Mouse (Mus musculus): ENCODE data around the gene Ccdc167. TPM values are rescaled to one million over a fixed set of nuclear protein-coding genes. Genes with fewer than 3 reads are reported as not detected.

Ccdc167 gene
- polyA plus RNA-seq, 1 experiment from 2014 or later: 13.8 TPM

- WGBS: 76% methylated on average over 8 of the region's 8 CpGs
Observed at GRCm38 (mm10) chr17:29711745-29712431, 5.0 kb downstream of the Ccdc167 start.

GRCm38 (mm10) chr17:29711076-29711744, 5.6 kb downstream of the Ccdc167 start:
- no peaks in the 10 kb centered on the region; the same call in 1 of the 2 replicates for H3K36me3 ChIP-seq (replicated peaks; ENCODE audit: control insufficient read depth, insufficient read depth, low read depth, low read length)
- ATAC-seq (replicated peaks; ENCODE audit: insufficient number of reproducible peaks, low FRiP score, low TSS enrichment, low read depth) (no peak), DNase-seq (ENCODE audit: low spot score) (no peak)
- H3K4me3 ChIP-seq (ENCODE audit: low read depth, low read length): no peak overlapping the region
- H3K27me3 ChIP-seq (ENCODE audit: control insufficient read depth, insufficient read depth, low read length): no peaks in the 10 kb centered on the region
- WGBS: 84% methylated on average over 19 of the region's 19 CpGs
- no peaks in the 10 kb centered on the region for H3K9me3 ChIP-seq (replicated peaks; ENCODE audit: control insufficient read depth, low read length)
- H3K4me1 ChIP-seq (ENCODE audit: control insufficient read depth, insufficient read depth, low read length): no peaks in the 10 kb centered on the region; the same call in 1 of the 2 replicates
- no peak overlapping the region for H3K4me2 ChIP-seq (ENCODE audit: low read depth, low read length)
- no peak overlapping the region for H3K27ac ChIP-seq (replicated peaks; ENCODE audit: low read depth, low read length)
- H3K9ac ChIP-seq (replicated peaks; ENCODE audit: low read length): no peak overlapping the region

More at GRCm38 (mm10) chr17:29711745-29712431, 5.0 kb downstream of the Ccdc167 start:
- Histone ChIP-seq H3K36me3 (replicated peaks; ENCODE audit: control insufficient read depth, insufficient read depth, low read depth, low read length) (no peaks in the 10 kb centered on the region; the same call in 1 of the 2 replicates), H3K4me2 (ENCODE audit: low read depth, low read length) (no peak overlapping the region), H3K27me3 (ENCODE audit: control insufficient read depth, insufficient read depth, low read length) (no peaks in the 10 kb centered on the region), H3K9me3 (replicated peaks; ENCODE audit: control insufficient read depth, low read length) (no peaks in the 10 kb centered on the region), H3K4me1 (ENCODE audit: control insufficient read depth, insufficient read depth, low read length) (no peaks in the 10 kb centered on the region; the same call in 1 of the 2 replicates), H3K4me3 (ENCODE audit: low read depth, low read length) (no peak overlapping the region), H3K9ac (replicated peaks; ENCODE audit: low read length) (no peak overlapping the region), H3K27ac (replicated peaks; ENCODE audit: low read depth, low read length) (no peak overlapping the region)
- ATAC-seq (replicated peaks; ENCODE audit: insufficient number of reproducible peaks, low FRiP score, low TSS enrichment, low read depth): no peak
- DNase-seq (ENCODE audit: low spot score): no peak

DNA sequence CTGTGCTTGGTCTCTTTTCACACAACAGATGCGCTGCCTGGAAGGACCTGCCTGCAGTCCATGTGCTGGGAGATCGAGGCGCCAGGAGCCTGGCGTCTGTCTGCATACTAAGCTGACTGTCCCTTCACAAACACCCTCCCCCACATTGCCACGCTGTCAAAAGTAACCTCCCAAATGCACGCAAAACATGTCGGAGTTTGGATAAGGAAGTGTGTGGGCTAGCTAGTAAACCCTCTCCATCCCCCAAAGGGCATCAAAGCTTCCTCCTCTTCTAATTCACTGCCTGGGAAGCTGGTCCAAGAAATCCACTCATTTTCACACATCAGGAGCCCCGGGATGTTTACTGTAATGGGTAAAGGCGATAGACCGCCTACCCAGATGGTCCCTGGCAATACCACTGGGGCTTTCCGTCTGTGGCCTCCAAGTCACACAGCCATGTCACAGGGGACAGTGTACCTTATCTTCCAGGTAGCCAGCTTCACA, 6.2 kb downstream of the Ccdc167 start:
- Histone ChIP-seq H3K4me3 (ENCODE audit: low read depth, low read length) (no peak overlapping the region), H3K36me3 (replicated peaks; ENCODE audit: control insufficient read depth, insufficient read depth, low read depth, low read length) (no peaks in the 10 kb centered on the region; the same call in 1 of the 2 replicates), H3K9me3 (replicated peaks; ENCODE audit: control insufficient read depth, low read length) (no peaks in the 10 kb centered on the region), H3K9ac (replicated peaks; ENCODE audit: low read length) (no peak overlapping the region), H3K4me1 (ENCODE audit: control insufficient read depth, insufficient read depth, low read length) (no peaks in the 10 kb centered on the region; the same call in 1 of the 2 replicates), H3K27me3 (ENCODE audit: control insufficient read depth, insufficient read depth, low read length) (no peaks in the 10 kb centered on the region), H3K4me2 (ENCODE audit: low read depth, low read length) (no peak overlapping the region), H3K27ac (replicated peaks; ENCODE audit: low read depth, low read length) (no peak overlapping the region)
- ATAC-seq (replicated peaks; ENCODE audit: insufficient number of reproducible peaks, low FRiP score, low TSS enrichment, low read depth) (no peak), DNase-seq (ENCODE audit: low spot score) (no peak)
- WGBS: 77% methylated on average over 11 of the region's 11 CpGs

DNA sequence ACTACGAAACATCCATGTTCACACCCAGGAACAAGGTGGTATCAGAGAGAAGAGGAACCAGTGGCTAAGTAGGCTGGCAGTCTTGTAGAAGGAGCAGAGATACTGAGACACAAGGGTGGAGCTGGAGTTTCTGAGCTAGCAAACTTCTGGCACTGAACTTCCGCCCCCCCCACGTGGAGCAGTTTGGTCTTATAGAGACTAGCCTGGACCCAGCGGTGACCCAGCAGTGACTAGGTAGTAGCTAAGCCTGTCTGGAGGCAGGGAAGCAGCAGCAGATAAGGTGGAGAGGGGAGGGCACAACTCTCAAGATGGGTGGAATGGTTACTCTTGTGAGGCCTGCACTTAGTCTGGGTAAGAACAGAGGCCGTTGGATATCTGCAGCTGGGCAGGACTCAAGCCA, 8.1 kb downstream of the Ccdc167 start:
- WGBS: 79% methylated on average over 5 of the region's 5 CpGs
- H3K4me1 ChIP-seq (ENCODE audit: control insufficient read depth, insufficient read depth, low read length): no peaks in the 10 kb centered on the region; the same call in 1 of the 2 replicates
- no peak for ATAC-seq (replicated peaks; ENCODE audit: insufficient number of reproducible peaks, low FRiP score, low TSS enrichment, low read depth)

DNA sequence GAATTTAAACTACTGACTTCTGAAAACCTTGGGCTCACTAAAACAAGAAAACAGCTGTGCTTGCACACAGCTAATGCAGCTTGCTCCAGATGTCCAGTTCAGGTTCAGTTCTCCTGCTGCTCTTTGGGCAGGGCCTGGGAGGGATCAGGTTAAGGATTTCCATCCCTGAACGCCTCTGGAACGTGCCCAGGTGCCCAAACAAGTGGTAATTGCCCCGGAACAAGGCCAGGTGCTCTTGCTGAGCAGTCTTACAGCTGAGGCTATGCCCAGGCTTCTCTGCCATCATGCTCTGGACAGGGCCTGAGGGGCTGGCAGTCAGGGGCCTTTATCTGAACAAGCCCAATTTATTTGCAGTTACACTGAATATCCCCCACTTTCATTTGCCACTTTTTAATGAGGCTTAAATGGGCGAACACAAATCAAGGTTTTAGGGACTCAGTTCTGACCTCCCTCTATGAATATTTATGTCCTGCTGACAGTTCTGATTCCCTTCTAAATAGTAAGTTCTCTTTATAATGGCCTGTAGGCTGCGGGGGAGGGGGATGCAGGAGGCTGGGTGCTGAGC, 9.8 kb downstream of the Ccdc167 start:
- no peaks in the 10 kb centered on the region for H3K27me3 ChIP-seq (ENCODE audit: control insufficient read depth, insufficient read depth, low read length)
- H3K36me3 ChIP-seq (replicated peaks; ENCODE audit: control insufficient read depth, insufficient read depth, low read depth, low read length): no peaks in the 10 kb centered on the region; the same call in none of the 2 replicates
- H3K4me2 ChIP-seq (ENCODE audit: low read depth, low read length): no peak overlapping the region
- no peak overlapping the region for H3K27ac ChIP-seq (replicated peaks; ENCODE audit: low read depth, low read length)
- no peaks in the 10 kb centered on the region; the same call in 1 of the 2 replicates for H3K4me1 ChIP-seq (ENCODE audit: control insufficient read depth, insufficient read depth, low read length)
- H3K9me3 ChIP-seq (replicated peaks; ENCODE audit: control insufficient read depth, low read length): no peaks in the 10 kb centered on the region
- no peak overlapping the region for H3K4me3 ChIP-seq (ENCODE audit: low read depth, low read length)
- DNase-seq (ENCODE audit: low spot score) (no peak), ATAC-seq (replicated peaks; ENCODE audit: insufficient number of reproducible peaks, low FRiP score, low TSS enrichment, low read depth) (no peak)
- H3K9ac ChIP-seq (replicated peaks; ENCODE audit: low read length): no peak overlapping the region
- 62% methylated on average over 5 of the region's 5 CpGs for WGBS

More for the DNA sequence above, 8.1 kb downstream of the Ccdc167 start:
- Histone ChIP-seq H3K27ac (replicated peaks; ENCODE audit: low read depth, low read length) (no peak overlapping the region), H3K9me3 (replicated peaks; ENCODE audit: control insufficient read depth, low read length) (no peaks in the 10 kb centered on the region), H3K4me2 (ENCODE audit: low read depth, low read length) (no peak overlapping the region), H3K9ac (replicated peaks; ENCODE audit: low read length) (no peak overlapping the region), H3K36me3 (replicated peaks; ENCODE audit: control insufficient read depth, insufficient read depth, low read depth, low read length) (no peaks in the 10 kb centered on the region; the same call in 1 of the 2 replicates), H3K27me3 (ENCODE audit: control insufficient read depth, insufficient read depth, low read length) (no peaks in the 10 kb centered on the region), H3K4me3 (ENCODE audit: low read depth, low read length) (no peak overlapping the region)
- no peak for DNase-seq (ENCODE audit: low spot score)

DNA sequence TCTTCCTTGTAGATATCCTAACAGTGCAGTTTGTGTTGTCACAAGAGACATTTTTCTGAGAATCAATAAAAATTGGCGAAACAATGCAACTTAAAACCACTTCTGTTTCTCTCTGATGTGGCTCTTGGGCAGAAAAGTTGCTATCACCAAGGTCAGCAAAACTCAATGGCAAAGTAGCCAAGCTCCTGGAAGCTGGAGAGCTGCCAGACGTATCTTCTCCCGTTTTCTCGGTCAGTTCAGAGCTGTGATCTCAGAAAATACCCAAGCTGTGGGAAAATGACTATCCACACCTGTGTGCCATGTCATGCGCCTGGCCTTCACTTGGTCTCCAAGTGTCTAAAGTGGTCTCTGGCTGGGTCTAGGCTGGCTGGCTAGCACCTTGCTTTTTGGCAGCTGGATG, 11.0 kb downstream of the Ccdc167 start:
- Histone ChIP-seq H3K36me3 (replicated peaks; ENCODE audit: control insufficient read depth, insufficient read depth, low read depth, low read length) (no peaks in the 10 kb centered on the region; the same call in none of the 2 replicates), H3K4me3 (ENCODE audit: low read depth, low read length) (no peak overlapping the region), H3K9me3 (replicated peaks; ENCODE audit: control insufficient read depth, low read length) (no peaks in the 10 kb centered on the region), H3K9ac (replicated peaks; ENCODE audit: low read length) (no peak overlapping the region), H3K4me2 (ENCODE audit: low read depth, low read length) (no peak overlapping the region), H3K27ac (replicated peaks; ENCODE audit: low read depth, low read length) (no peak overlapping the region), H3K4me1 (ENCODE audit: control insufficient read depth, insufficient read depth, low read length) (no peaks in the 10 kb centered on the region; the same call in 1 of the 2 replicates), H3K27me3 (ENCODE audit: control insufficient read depth, insufficient read depth, low read length) (no peaks in the 10 kb centered on the region)
- WGBS: 86% methylated on average over 5 of the region's 5 CpGs
- DNase-seq (ENCODE audit: low spot score): no peak
- no peak for ATAC-seq (replicated peaks; ENCODE audit: insufficient number of reproducible peaks, low FRiP score, low TSS enrichment, low read depth)

- H3K9me3 ChIP-seq (replicated peaks; ENCODE audit: control insufficient read depth, low read length): no peaks in the 10 kb centered on the region
- DNase-seq (ENCODE audit: low spot score) (peak; percentile 61), ATAC-seq (replicated peaks; ENCODE audit: insufficient number of reproducible peaks, low FRiP score, low TSS enrichment, low read depth) (no peak)
- H3K27me3 ChIP-seq (ENCODE audit: control insufficient read depth, insufficient read depth, low read length): no peaks in the 10 kb centered on the region
- H3K36me3 ChIP-seq (replicated peaks; ENCODE audit: control insufficient read depth, insufficient read depth, low read depth, low read length): no peaks in the 10 kb centered on the region; the same call in none of the 2 replicates
- no peak overlapping the region for H3K4me3 ChIP-seq (ENCODE audit: low read depth, low read length)
- H3K4me1 ChIP-seq (ENCODE audit: control insufficient read depth, insufficient read depth, low read length): no peaks in the 10 kb centered on the region
- no peak overlapping the region for H3K9ac ChIP-seq (replicated peaks; ENCODE audit: low read length)
- 29% methylated on average over 3 of the region's 3 CpGs for WGBS
- H3K27ac ChIP-seq (replicated peaks; ENCODE audit: low read depth, low read length): no peak overlapping the region
- H3K4me2 ChIP-seq (ENCODE audit: low read depth, low read length): no peak overlapping the region
Observed at GRCm38 (mm10) chr17:29704781-29705180, 12.1 kb downstream of the Ccdc167 start.

Data from embryonic facial prominence, embryonic 11.5 days (tissue).